Mouse (Mus musculus): ENCODE results near the gene Nr2c1.
A peak's percentile ranks its signal among the peaks of the same experiment; 100 is the strongest.

Gene Nr2c1

DNA sequence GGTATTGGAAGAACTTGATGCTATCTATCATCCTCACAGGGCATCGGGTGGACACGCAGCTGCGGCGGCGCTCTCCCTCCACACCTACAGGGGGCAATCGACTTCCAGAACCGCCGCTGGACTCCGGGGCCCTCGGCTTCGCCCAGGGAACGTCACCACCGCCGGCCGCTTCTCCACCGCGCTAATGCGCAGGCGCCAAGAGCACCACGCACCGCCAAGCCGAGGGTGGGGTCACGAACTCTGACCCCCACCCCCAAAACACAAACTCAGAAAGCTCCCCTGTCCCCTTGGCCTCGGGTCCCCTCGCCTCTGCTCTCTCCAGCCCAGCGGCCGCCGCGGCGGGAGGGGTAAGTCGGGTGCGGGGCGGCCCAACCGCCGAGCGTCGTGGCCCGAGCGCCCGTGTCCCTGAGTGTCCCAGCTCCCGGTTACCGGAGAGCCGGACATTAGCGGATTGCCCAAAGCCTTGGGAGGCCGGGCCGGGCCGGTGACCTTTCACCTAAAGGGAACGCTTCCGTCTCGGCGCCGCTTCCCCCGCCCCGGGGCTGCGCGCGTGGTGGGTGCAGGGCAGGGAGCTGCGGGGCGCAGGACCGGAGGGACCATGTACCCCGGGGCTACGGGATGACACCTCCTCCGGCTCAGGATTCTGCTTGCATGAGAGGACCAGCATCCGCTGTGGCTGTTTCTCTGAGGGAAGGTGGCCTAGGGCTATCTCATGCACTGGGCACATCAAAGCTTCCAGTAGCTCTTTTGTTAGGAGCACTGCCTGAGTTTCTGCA is at the start of gene Nr2c1:
Gene Nr2c1, plus strand, starts transcription at position 268 of the 776 bp plus-strand sequence.
- peak; percentile 94 for DNase-seq

DNA sequence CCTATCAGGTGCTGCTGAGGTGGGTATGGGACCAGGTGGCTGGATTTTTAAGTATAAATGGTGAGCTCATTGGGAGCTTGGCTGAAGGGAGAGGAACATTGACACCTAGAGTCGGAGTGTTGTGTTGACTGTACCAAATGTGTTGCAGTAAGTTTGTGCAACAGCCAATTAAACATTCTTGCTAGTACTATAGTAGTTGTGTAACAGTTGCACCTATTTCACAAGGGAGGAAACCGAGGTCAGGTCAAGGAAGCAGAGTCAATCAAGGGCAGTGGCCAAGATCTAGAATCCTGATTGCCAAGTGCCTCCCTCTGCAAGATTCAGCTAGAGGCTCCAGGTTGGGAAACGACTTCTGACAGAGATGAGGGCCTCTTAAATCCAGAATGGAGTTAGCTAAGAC is 49.7 kb upstream of the Nr2c1 start:
- no peak for DNase-seq

DNA sequence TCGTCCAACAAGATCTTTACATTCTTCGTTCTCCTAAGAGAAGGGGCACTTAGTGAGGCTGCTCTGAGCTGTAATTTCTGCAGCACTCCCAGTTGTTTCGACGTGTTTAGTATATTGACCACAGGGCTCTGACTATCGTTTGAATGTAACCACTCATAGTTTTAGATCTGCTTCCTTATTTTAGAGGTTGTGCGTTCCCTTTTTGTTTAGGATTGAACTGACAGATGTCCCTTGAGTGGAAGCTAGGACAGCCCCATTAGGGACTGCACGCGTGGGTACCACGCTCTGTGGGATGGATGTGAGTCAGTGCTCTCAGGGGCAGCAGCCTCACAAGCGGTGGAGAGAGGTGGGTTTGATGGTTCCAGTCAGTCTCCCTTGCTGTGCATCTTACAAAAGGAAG is 42.3 kb upstream of the Nr2c1 start:
- DNase-seq: no peak

DNA sequence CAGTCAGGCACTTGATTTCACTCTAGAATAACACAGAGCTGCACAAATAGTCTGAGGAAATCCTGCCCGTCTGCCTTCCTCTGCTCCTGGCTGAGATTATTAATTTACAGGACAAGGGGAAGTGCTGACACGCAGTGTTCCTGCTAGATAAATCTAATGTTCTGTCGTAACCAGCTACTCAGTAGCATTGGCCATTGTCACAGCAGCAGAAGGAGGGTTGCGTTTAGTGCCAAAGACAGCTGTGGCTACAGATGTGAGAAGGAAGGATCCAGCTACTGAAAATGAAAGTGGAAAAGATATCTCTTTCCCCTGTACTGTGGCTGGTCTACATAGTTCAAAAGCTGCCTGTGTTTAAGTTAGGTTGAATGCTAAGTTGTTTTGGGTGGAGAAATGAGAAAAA is 40.7 kb upstream of the Nr2c1 start:
- DNase-seq: no peak

DNA sequence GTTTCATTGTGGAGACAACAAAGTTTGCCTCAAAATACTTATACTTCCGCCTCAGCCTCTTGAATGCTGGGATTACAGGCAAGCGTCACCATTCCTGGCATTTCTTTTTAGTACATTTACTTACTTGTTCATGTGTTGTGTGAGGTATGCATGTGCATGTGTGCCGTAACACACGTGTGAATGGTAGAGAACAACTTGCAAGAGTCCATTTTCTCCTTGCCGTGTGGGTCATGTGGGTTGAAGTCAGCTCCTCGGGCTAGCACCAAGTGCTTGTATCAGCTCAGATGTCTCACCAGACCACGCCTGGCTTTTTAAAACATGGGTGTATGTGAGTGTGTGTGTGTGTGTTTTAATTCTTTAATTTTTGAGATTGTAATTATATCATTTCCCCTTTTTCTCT is 40.2 kb upstream of the Nr2c1 start:
- no peak for DNase-seq

DNA sequence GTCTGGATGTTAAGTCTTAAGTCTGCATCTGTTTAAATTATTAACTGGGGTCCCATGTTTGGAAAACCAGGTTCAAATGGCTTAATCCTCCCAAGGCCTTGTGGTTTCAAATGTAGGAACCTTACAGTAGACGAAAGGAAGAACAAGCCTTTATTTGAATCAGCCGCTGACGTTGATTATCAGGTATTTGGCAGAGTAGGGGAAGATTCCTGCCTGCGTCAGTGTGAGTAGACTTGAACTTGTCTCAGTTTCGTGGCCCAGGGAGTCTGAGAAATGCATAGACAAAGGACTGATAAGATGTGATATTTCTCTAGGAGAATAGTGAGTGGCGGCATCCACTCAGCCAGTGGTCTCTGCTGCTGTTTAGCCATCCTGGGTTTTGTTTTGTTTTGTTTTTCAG is 39.0 kb upstream of the Nr2c1 start:
- no peak for DNase-seq

DNA sequence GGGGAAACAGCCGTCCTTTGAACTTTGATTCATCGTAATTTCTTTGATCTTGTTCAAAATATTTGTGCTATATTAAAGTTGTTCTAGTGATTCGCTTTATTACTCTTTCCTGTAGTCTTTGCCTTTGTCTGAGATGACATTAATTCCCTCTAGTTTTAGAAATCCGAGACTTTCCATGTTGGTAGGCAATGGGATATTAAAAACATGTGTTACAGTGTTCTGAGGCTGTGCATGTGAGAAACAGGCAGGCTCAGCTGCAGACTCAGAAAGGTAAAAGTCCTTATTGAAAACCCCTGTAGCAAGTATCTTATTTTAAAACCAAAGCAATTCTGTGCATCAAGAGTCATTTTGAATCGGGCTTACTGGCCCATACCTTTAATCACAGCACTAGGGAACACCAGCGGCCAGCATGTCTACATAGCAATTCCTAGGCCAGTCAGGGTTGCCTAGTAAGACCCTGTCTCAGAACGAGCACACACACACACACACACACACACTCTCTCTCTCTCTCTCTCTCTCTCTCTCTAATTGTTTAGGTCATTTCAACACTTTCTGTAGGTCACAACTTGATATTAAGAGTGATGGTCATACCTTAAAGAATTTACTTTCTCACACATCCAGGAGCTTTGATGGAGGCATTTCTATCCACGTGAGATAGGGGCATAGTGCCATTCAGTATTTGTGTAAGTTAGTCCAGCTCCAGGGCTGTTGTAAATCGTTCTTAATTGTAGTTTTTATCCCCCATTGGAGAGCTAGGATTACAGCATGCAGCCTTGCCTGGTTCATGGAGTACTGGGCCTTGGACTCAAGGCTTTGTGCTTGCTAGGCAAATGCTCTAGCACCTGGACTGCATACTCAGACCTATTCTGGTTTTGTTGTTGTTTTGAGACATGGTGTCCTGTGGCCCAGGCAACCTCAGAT is 36.7 kb upstream of the Nr2c1 start:
- DNase-seq: no peak

DNA sequence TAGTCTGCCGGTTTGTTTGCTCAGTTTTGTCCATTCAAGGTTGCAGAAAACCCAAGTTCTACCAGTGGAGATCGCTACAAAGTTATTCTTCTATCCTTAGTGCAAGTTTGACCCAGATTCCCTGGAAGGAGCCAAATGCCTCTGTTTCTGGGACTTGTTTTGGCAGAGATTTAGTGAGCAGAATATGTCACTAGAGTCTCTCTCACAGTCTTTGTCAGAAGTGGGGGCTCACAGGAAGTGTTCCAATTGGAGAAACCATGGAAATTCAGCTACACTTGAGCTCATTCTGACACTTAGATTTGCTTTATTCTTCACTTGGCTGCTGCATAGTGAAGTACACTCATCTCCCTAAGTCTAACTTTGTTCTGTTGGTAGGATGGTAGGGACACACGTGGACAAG is 35.6 kb upstream of the Nr2c1 start:
- DNase-seq: no peak

DNA sequence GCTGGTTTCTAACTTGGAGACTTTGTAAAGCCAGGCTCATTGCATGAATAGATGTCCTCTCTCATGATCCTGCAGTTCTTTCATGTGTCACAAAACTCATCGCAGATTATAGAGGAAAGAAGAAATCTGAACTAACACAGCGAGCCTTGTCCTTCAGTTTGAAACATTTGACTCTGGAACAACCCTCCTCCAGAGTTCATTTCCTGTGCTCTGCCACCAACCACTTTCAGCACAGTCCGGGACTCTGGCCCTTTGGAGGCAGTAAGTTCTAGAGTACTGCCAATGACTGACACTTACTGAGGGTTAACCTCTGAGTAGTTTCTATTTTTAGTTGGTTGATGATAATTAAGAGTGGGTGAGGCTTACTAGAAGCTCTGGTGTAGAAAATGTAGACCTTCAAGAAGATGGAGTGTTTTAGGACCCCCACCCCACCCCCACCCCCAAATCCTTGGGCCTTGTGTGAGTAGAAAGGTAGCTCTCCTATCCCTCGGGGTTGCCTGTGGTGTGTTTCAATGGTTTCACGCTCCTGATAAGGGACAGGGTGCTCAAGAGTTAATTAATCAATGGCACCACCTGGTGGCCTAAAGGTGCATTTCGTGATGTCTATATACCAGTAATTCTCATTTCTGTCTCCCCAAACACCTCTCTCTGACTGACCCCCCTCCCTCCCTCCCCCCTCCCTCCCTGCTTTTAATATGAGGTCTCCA is 31.8 kb upstream of the Nr2c1 start:
- DNase-seq: peak; percentile 91

DNA sequence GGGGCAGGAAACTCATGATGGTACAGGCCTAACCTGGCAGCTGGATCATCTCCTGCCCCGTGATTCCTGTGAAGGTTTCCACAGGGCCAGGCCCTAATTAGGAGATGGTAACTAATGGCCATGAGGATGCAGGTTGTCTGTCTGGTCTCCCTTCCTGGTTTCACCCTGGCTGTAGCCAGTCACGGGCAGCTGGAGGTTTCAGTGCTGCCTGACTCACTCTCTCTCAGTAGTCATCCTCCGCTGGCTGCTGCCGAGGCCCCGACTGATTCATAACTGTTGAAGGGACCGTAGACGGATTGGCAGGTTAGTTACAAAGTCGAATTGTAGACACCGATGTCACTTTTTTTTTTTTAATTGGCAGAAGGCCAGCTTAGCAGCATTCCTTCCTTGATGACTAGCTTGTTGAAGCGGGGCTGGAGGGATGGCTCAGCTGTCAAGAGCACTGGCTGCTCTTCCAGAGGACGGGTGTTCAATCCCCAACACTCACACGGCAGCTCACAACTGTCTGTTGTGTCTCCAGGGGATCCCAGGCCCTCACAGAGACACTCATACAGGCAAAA is 31.0 kb upstream of the Nr2c1 start:
- no peak for DNase-seq

DNA sequence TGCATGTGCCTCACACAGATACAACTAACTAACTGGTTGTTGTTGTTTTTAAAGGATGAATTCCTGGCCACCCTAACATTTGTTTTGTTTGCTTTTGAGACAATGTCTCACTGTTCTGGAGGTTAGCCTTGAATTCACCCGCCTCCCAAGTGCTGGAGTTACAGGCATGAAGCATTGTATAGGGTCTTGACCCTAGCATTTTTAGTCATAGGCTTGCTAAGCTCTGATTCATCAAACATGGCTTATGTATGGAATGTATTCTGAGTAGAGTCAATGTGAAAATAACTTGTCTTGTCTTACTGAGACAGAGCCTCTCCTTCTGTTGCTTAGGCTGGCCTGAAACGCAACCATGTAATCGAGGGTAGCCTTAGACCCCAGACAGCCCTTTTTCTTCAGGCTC is 29.9 kb upstream of the Nr2c1 start:
- DNase-seq: no peak

DNA sequence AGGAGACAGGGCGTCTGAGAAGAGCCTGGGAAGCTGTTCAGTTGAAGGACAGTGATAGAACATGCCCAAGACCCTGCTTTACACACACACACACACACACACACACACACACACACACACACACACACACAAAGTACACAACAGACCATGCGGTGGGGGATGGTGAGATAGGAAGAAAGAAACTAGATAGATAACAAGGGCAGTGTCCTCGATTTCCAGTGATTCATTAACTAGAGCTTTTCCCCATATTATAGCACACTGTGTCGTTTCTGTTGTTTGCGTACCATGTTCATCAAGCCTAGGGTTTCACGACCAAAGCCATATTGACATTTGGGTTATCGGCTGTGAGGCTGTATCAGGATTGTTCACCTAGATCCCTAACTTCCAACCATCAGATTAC is 28.8 kb upstream of the Nr2c1 start:
- DNase-seq: no peak

DNA sequence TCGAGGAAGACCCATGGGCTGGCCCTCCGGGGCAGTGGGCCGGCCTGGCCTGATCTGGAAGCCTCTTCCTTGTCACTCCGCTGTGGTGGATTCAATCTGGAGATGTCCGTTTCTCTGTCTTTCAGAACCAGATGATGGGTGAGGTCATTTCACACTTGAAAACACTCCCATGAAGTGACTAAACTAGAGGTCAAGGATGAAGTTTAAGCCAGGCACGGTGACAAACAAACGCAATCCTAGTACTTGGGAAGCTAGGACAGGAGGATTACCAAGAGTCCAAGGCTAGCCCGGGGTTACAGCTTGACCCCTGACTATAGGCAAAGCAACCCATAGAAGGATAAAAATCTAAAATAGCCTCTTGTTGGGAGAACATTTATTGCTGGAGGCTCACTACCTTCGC is 27.1 kb upstream of the Nr2c1 start:
- no peak for DNase-seq

DNA sequence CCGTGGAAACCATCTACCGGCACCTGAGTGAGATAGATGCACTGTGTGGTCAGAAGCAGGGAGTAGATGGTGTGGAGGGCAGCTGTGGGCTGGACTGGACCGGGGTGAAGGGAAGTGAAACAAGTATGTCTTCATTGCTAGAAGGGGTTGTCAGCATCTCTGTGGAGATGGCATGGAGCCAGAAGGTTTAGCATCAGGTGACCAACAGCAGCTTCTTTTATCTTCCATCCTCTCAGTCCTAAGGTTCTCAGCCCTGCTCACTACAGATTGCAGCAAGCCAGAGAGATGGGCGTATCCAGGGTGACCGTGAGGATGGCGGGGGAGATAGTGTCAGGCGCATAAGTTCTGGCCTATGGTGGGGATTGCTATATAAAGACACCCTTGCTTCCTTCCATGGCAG is 25.2 kb upstream of the Nr2c1 start:
- no peak for DNase-seq

DNA sequence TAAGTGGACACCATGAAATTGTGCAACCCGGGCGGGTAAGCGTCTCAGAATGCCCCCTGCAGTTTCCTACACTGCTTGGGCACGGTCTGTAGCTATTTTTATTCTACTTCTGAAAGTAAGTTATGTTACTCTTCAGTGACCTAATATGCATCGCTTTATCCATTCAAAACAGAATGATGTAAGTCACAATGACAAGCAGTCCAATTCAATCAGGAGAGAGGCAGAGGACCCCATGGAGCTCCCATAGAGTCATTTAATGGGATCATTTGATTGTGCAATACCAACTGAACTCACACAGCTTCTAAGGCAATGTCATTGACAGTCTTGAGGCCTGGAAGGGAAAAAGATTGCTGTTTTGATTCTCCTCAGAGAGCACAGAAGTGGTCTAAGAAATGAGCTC is 24.2 kb upstream of the Nr2c1 start:
- DNase-seq: no peak

DNA sequence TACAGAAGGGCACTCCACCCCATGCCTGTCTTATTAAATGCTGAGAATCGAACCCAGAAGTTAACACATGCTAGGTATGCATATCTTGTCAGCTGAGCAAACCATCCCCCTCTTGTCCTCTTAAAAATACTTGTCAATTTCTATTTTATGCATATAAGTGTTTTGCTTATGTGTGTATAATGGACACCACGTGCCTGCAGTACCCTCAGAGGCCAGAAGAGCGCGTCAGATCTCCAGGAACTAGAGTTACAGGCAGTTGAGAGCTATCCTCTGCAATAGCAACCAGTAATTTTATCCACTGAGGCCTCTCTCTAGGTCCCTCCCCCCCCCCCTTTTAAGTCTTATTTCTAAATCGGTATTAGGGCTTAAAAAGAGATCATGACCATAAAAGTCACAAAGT is 23.4 kb upstream of the Nr2c1 start:
- no peak for DNase-seq

DNA sequence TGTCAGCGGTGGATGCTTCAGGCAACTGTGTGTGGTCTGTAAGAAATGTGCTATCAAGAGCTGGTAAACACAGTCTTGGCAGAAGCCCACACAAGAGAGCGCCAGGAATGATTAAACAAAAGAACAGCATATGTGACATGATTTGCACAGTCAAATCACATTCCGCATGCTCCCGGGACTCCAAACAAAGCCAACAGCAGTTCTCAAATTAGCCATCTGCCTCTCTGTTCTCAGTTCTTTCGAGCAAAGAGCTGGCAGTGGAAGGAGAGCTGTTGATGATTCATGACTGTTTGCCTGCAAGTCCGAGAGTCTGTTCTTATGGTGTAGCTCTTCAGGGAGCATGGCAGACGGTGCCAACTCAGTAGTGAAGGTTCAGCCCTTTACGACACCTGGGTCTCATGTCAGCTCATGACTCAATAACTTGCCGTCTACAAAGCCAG is 18.1 kb upstream of the Nr2c1 start:
- peak; percentile 98 for DNase-seq

DNA sequence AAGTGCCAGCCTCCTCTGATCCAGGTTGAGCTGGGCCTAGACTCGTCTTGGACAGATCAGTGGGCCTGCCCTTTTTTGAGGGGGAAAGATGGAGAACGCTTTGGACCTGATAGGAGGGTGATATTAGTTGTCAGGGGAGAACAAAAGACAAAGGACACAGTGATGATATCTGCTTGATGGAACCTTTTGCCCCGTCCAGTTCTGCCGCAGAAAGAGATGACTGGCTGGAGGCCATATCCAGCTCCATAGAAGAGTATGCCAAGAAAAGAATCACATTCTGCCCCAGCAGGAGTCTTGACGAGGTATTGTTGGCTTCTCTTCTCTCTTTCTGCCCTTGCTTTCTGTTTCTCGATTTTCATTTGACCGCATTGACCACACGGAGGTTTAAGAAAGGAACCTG is 14.7 kb upstream of the Nr2c1 start:
- peak; percentile 76 for DNase-seq

DNA sequence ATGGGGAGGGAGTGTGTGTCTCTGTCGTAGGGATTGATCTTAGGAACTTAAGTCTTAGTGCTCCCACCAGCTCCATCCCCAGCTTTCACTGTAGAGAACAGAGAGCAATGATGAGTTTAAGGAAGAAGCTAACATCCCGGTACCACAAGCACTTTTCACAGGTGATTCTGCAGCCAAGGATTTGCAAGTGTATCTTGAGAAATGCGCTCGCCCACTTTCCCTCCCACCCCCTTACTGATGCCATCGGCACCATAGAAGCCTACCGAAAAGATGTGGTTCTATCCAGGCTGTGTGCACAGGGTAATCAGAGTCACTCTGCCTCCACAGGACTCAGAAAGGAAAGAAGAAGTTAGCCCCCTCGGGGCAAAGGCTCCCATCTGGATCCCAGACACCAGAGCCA is 14.1 kb upstream of the Nr2c1 start:
- DNase-seq: no peak

DNA sequence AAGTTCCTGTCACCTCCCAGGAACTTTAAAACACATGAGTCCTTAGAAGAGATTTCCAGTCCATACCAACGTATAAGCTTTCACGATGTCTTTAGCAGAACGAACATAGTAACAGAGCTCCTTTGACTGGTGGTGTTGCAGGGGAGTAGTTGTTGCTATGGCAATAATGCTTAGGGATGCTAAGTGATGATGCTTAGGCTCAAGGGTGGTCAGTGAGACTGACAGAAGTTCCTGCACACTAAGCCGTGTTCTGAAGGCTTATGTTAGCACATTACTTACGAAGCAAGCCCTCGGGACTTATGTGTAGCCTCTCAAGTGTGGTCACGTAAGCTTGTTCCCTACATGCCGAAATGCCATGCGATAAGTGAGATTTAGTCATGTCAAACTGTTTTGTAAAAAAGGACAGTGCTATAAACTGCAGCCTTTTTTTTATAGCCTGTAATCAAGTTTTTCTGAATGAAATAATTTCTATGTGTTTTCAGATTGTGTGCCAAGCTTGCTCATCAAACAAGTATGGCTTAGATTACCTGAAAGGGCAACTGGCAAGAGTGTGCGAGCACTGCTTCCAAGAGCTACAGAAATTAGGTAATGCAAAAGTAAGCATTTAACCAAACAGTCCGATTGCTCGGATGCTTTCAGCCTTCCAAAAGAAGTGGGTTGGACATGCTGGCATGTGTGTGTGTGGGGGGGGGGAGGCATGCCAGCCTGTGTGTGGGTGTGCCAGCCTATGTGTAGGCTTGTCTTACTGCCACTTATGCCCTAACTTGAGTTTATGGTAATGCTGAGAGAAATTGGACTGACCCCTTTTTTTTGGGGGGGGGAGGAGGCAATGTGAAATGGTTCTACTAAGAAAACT is 13.1 kb upstream of the Nr2c1 start:
- no peak for DNase-seq

DNA sequence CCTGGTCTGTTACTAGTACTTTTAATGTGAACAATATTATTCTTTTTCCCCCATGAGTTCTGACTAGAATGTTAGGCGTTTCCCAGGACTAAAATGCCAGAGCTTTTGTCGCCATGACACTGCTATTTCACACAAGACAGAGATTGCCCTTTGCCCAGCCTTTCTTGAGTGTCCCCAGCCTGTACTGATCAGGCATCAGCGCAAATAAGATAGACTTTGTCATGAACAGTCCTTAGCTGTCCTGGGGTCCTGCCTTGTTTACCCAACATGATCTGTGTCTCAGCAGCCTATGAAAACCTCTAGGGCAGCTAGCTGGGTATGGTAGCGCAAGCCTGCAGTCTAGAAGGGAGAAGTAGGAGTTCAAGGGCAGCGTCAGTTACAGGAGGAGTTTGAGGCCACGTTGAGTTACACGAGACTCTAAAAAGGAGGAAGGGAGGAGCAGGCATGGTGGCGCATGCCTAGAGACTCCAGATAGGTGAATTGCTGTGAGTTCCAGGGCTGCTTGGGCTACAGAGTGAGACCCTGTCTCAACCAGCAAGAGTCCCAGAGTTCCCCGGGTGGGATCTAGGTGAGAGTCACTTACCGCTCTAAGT is 8.8 kb upstream of the Nr2c1 start:
- no peak for DNase-seq

All from cerebellum, adult 9-10 months (tissue).